Mouse (Mus musculus) G1E (cell line): ENCODE results near the gene Ptx4.

Experiments
- CTCF ChIP-seq: IDR thresholded peaks from 2 replicates; pipeline ENCODE4 v1.5.1; 2012; ENCODE audit warnings: low read depth, low read length, inconsistent platforms, mixed read lengths
- GATA1 ChIP-seq: IDR thresholded peaks from 2 replicates; pipeline ENCODE4 v1.6.1; 2012; ENCODE audit warnings: borderline replicate concordance, low read length, inconsistent platforms, mixed read lengths
- GATA2 ChIP-seq: IDR thresholded peaks from 2 replicates; pipeline ENCODE4 v1.6.1; 2012; ENCODE audit warnings: low read depth, low read length, inconsistent platforms, borderline replicate concordance
- POLR2AphosphoS5 ChIP-seq: IDR thresholded peaks from 2 replicates; pipeline ENCODE4 v1.6.1; 2012; ENCODE audit warnings: low read depth, low read length, inconsistent platforms; ENCODE audit not compliant: insufficient replicate concordance
- TAL1 ChIP-seq: conservative IDR thresholded peaks from 2 replicates; pipeline ENCODE4 v1.6.1; 2012; ENCODE audit warnings: low read depth, low read length, inconsistent platforms, mixed read lengths

GRCm38 (mm10) chr17:25082887-25083286 is 37.7 kb upstream of the Ptx4 start:
- TF ChIP-seq GATA1 (no peak), CTCF (no peak), POLR2AphosphoS5 (no peak), GATA2 (no peak), TAL1 (no peak)
